Mouse (Mus musculus) large intestine, adult 2 months (tissue): ENCODE results near the gene Tmod2. TPM values are rescaled to one million over a fixed set of nuclear protein-coding genes. Genes with fewer than 3 reads are reported as not detected.
"Not testable (repeated sequence)": the region's sequence is repeated elsewhere in the genome, so short reads cannot be mapped to it uniquely, and the experiment has no call there.

Experiments used
- DNase-seq: peaks from one replicate; pipeline ENCODE4 v3.0.0-alpha.2; 2012; ENCODE audit warnings: low read depth, low spot score
- WGBS: fragments of 180-500 bp; shearing (Covaris S2); methylation state at CpG from one replicate; pipeline ENCODE4 v1.1.7; 2018; 5-methylcytosine and 5-hydroxymethylcytosine counted together
- polyA plus RNA-seq: library from polyadenylated mRNA; depleted of rRNA; stranded (reverse); fragments of >200 nt; gene quantifications from 2 replicates; pipeline ENCODE4 v1.2.3, GENCODE M21; 2012; rRNA removed

Tmod2 gene
- polyA plus RNA-seq = 0.43 and 0.91 TPM in 2 replicates

GRCm38 (mm10) chr9:75610571-75611493, at the start of gene Tmod2:
Gene Tmod2, minus strand, starts transcription at chr9:75611325.
- DNase-seq = no peak

GRCm38 (mm10) chr9:75660917-75661316, 49.8 kb upstream of the Tmod2 start:
- no peak for DNase-seq
- WGBS = 84% methylated on average over 8 of the region's 8 CpGs

More at GRCm38 (mm10) chr9:75610571-75611493, at the start of gene Tmod2:
- 1% methylated on average over 74 of the region's 74 CpGs for WGBS

- WGBS = 77% methylated on average over 3 of the region's 3 CpGs
- DNase-seq = not testable (repeated sequence)
These were observed 45.3 kb upstream of the Tmod2 start for GRCm38 (mm10) chr9:75656456-75656855.

GRCm38 (mm10) chr9:75653981-75654911, 43.1 kb upstream of the Tmod2 start:
- DNase-seq = no peak
- 41% methylated on average over 12 of the region's 12 CpGs for WGBS

GRCm38 (mm10) chr9:75645405-75645804, 34.3 kb upstream of the Tmod2 start:
- DNase-seq = no peak
- WGBS = 21% methylated on average over 3 of the region's 3 CpGs

GRCm38 (mm10) chr9:75634226-75634625, 23.1 kb upstream of the Tmod2 start:
- WGBS = 84% methylated on average over 4 of the region's 4 CpGs
- no peak for DNase-seq

- WGBS = 40% methylated on average over 8 of the region's 8 CpGs
- no peak for DNase-seq
These were observed 22.5 kb upstream of the Tmod2 start for GRCm38 (mm10) chr9:75633603-75634002.

GRCm38 (mm10) chr9:75632902-75633301, 21.8 kb upstream of the Tmod2 start:
- WGBS = 73% methylated on average over 1 of the region's 1 CpGs
- no peak for DNase-seq

GRCm38 (mm10) chr9:75632111-75632510, 21.0 kb upstream of the Tmod2 start:
- WGBS = 73% methylated on average over 10 of the region's 10 CpGs
- DNase-seq = no peak

- WGBS = 61% methylated on average over 8 of the region's 8 CpGs
- DNase-seq = no peak
These were observed 19.8 kb upstream of the Tmod2 start for GRCm38 (mm10) chr9:75630823-75631454.

GRCm38 (mm10) chr9:75626308-75626604, 15.1 kb upstream of the Tmod2 start:
- no peak for DNase-seq
- WGBS = under 1% methylated on average over 14 of the region's 14 CpGs

GRCm38 (mm10) chr9:75625556-75626307, 14.6 kb upstream of the Tmod2 start, which contains the start of gene Lysmd2:
Gene Lysmd2, plus strand, starts transcription at chr9:75625741.
- under 1% methylated on average over 94 of the region's 94 CpGs for WGBS
- no peak for DNase-seq

- WGBS = 23% methylated on average over 18 of the region's 18 CpGs
- no peak for DNase-seq
These were observed 13.9 kb upstream of the Tmod2 start for GRCm38 (mm10) chr9:75624983-75625555.

- no peak for DNase-seq
- WGBS = 61% methylated on average over 3 of the region's 3 CpGs
These were observed 10.3 kb upstream of the Tmod2 start for GRCm38 (mm10) chr9:75621428-75621827.

- WGBS = 95% methylated on average over 2 of the region's 2 CpGs
- not testable (repeated sequence) for DNase-seq
These were observed 8.6 kb upstream of the Tmod2 start for GRCm38 (mm10) chr9:75619761-75620160.

GRCm38 (mm10) chr9:75618836-75619400, 7.8 kb upstream of the Tmod2 start:
- 88% methylated on average over 6 of the region's 6 CpGs for WGBS

GRCm38 (mm10) chr9:75616560-75616959, 5.4 kb upstream of the Tmod2 start:
- 60% methylated on average over 3 of the region's 3 CpGs for WGBS

More at GRCm38 (mm10) chr9:75618836-75619400, 7.8 kb upstream of the Tmod2 start:
- DNase-seq = no peak

GRCm38 (mm10) chr9:75609965-75610364, 1.2 kb downstream of the Tmod2 start:
- no peak for DNase-seq
- WGBS = 39% methylated on average over 16 of the region's 16 CpGs

More at GRCm38 (mm10) chr9:75616560-75616959, 5.4 kb upstream of the Tmod2 start:
- no peak for DNase-seq
